Mouse (Mus musculus) midbrain, postnatal 0 days (tissue): Measurements from ENCODE around the gene Aph1b. TPM values are rescaled to one million over a fixed set of nuclear protein-coding genes. Genes with fewer than 3 reads are reported as not detected.
"Not testable (repeated sequence)": the region's sequence is repeated elsewhere in the genome, so short reads cannot be mapped to it uniquely, and the experiment has no call there.

Source experiments
- ATAC-seq: fragments of 200-750 bp; cut with Nextera tagmentation; 2 replicates; pipeline ENCODE4 v1.8.0; 2017; ENCODE audit warnings: moderate number of reproducible peaks, mild to moderate bottlenecking, moderate TSS enrichment, moderate library complexity; ENCODE audit not compliant: low FRiP score
- DNase-seq: peaks from one replicate; pipeline ENCODE4 v3.0.0-alpha.2; 2015; ENCODE audit warnings: low spot score
- H3K27ac ChIP-seq: fragments of 300-500 bp; sonication (generic); 2 replicates; pipeline ENCODE4 v1.5.1; 2014; ENCODE audit warnings: low read depth, mild to moderate bottlenecking, low read length, mixed read lengths
- H3K27me3 ChIP-seq: fragments of 300-500 bp; sonication (generic); 2 replicates; pipeline ENCODE4 v1.6.1; 2014; ENCODE audit warnings: low read length, control low read depth, mixed read lengths; ENCODE audit not compliant: insufficient read depth
- H3K36me3 ChIP-seq: fragments of 300-500 bp; sonication (generic); 2 replicates; pipeline ENCODE4 v1.6.1; 2014; ENCODE audit warnings: low read length, control low read depth, mixed read lengths; ENCODE audit not compliant: insufficient read depth
- H3K4me1 ChIP-seq: fragments of 300-500 bp; sonication (generic); 2 replicates; pipeline ENCODE4 v1.6.1; 2014; ENCODE audit warnings: mild to moderate bottlenecking, control low read depth, antibody characterized with exemption, low read length, mixed read lengths; ENCODE audit not compliant: insufficient read depth
- H3K4me2 ChIP-seq: fragments of 300-500 bp; sonication (generic); 2 replicates; pipeline ENCODE4 v1.6.1; 2014; ENCODE audit warnings: low read depth, mild to moderate bottlenecking, low read length, mixed read lengths; ENCODE audit not compliant: poor library complexity, severe bottlenecking
- H3K4me3 ChIP-seq: fragments of 300-500 bp; sonication (generic); 2 replicates; pipeline ENCODE4 v1.5.1; 2014; ENCODE audit warnings: low read depth, mild to moderate bottlenecking, low read length, moderate library complexity
- H3K9ac ChIP-seq: fragments of 300-500 bp; sonication (generic); replicated peaks from 2 replicates; pipeline ENCODE4 v1.6.1; 2014; ENCODE audit warnings: mild to moderate bottlenecking, low read length, moderate library complexity, mixed read lengths; ENCODE audit not compliant: poor library complexity, severe bottlenecking
- H3K9me3 ChIP-seq: fragments of 300-500 bp; sonication (generic); 2 replicates; pipeline ENCODE4 v1.6.1; 2016; ENCODE audit warnings: low read length, control low read depth
- CTCF ChIP-seq: IDR thresholded peaks from 2 replicates; pipeline ENCODE4 v1.5.1; 2016; ENCODE audit warnings: antibody characterized with exemption, mild to moderate bottlenecking
- WGBS: fragments of 180-500 bp; shearing (Covaris S2); extraction: QIAGEN DNeasy Blood & Tissue Kit; methylation state at CpG from one replicate; pipeline ENCODE4 v1.1.7; 2014; 5-methylcytosine and 5-hydroxymethylcytosine counted together
- polyA plus RNA-seq: library from polyadenylated mRNA; unstranded; fragments of >200 nt; fragmentation: Nextera tagmentation; extraction: Ambion mirVana; gene quantifications from 2 replicates; pipeline ENCODE4 v1.2.1, GENCODE M21; 2015
- total RNA-seq: library from RNA; depleted of rRNA; stranded (reverse); fragments of >200 nt; gene quantifications from 2 replicates; pipeline ENCODE4 v1.2.3, GENCODE M21; 2014

The Aph1b gene
- total and polyA plus RNA-seq, 2 experiments from 2014 or later = 15.5 to 25.3 TPM

- Histone ChIP-seq H3K27ac (no peak overlapping the region), H3K4me2 (no peak overlapping the region), H3K9ac (no peak overlapping the region), H3K27me3 (no peaks in the 10 kb centered on the region), H3K4me3 (no peak overlapping the region), H3K9me3 (no peaks in the 10 kb centered on the region), H3K4me1 (no peaks in the 10 kb centered on the region), H3K36me3 (no peaks in the 10 kb centered on the region)
- ATAC-seq = no peak
- peak; percentile 78 for DNase-seq
- peak; percentile 92 for TF ChIP-seq CTCF
- 38% methylated on average over 1 of the region's 1 CpGs for WGBS
These were observed 30.7 kb upstream of the Aph1b start for GRCm38 (mm10) chr9:66825990-66826389.

GRCm38 (mm10) chr9:66822255-66822654 lies 27.0 kb upstream of the Aph1b start:
- not testable (repeated sequence) for H3K9me3 ChIP-seq, H3K4me1 ChIP-seq, H3K27me3 ChIP-seq, H3K9ac ChIP-seq, H3K27ac ChIP-seq, H3K4me2 ChIP-seq, H3K4me3 ChIP-seq, H3K36me3 ChIP-seq, ATAC-seq, DNase-seq
- WGBS = no CpG with 5 or more reads among the region's 5 CpGs

GRCm38 (mm10) chr9:66820996-66821395 lies 25.7 kb upstream of the Aph1b start:
- H3K4me2 ChIP-seq = no peak overlapping the region
- no peak for ATAC-seq
- H3K4me3 ChIP-seq = no peak overlapping the region
- H3K9me3 ChIP-seq = no peaks in the 10 kb centered on the region
- DNase-seq = no peak
- TF ChIP-seq CTCF = no peak
- H3K4me1 ChIP-seq = no peaks in the 10 kb centered on the region
- no peak overlapping the region for H3K9ac ChIP-seq
- no peaks in the 10 kb centered on the region for H3K36me3 ChIP-seq
- 82% methylated on average over 5 of the region's 5 CpGs for WGBS
- no peaks in the 10 kb centered on the region for H3K27me3 ChIP-seq
- H3K27ac ChIP-seq = no peak overlapping the region

- Histone ChIP-seq H3K4me1 (no peaks in the 10 kb centered on the region), H3K27ac (no peak overlapping the region), H3K36me3 (no peaks in the 10 kb centered on the region), H3K9ac (no peak overlapping the region), H3K4me2 (no peak overlapping the region), H3K4me3 (no peak overlapping the region), H3K9me3 (no peaks in the 10 kb centered on the region), H3K27me3 (no peaks in the 10 kb centered on the region)
- no peak for DNase-seq
- TF ChIP-seq CTCF = no peak
- 15% methylated on average over 2 of the region's 2 CpGs for WGBS
- no peak for ATAC-seq
These were observed 18.1 kb upstream of the Aph1b start for GRCm38 (mm10) chr9:66813392-66813791.

GRCm38 (mm10) chr9:66805951-66806350 lies 10.7 kb upstream of the Aph1b start:
- not testable (repeated sequence) for H3K27ac ChIP-seq, DNase-seq, H3K36me3 ChIP-seq, H3K27me3 ChIP-seq, H3K9ac ChIP-seq, ATAC-seq, H3K9me3 ChIP-seq, H3K4me1 ChIP-seq
- 3% methylated on average over 24 of the region's 37 CpGs for WGBS
- H3K4me2 ChIP-seq = peak overlapping the region; percentile 48
- peak overlapping the region; percentile 31 for H3K4me3 ChIP-seq

GRCm38 (mm10) chr9:66801947-66802346 lies 6.7 kb upstream of the Aph1b start:
- no peak for TF ChIP-seq CTCF
- Histone ChIP-seq H3K27ac (no peak overlapping the region), H3K4me2 (no peak overlapping the region), H3K9ac (no peak overlapping the region), H3K4me3 (no peak overlapping the region), H3K4me1 (no peaks in the 10 kb centered on the region), H3K27me3 (peaks cover 5% of the 10 kb centered on the region; the same call in 1 of the 2 replicates), H3K9me3 (no peaks in the 10 kb centered on the region), H3K36me3 (no peaks in the 10 kb centered on the region)
- DNase-seq (no peak), ATAC-seq (no peak)
- 56% methylated on average over 12 of the region's 12 CpGs for WGBS
